Mouse (Mus musculus) lung, postnatal 0 days (tissue): Measurements from ENCODE around the gene Btg1. TPM values are rescaled to one million over a fixed set of nuclear protein-coding genes. Genes with fewer than 3 reads are reported as not detected.

Experiments used
- ATAC-seq: fragments of 200-750 bp; cut with Nextera tagmentation; 2 replicates; pipeline ENCODE4 v1.8.0; 2017; ENCODE audit warnings: moderate library complexity
- DNase-seq: peaks from one replicate; pipeline ENCODE4 v3.0.0-alpha.2; 2016; ENCODE audit warnings: low spot score
- H3K27ac ChIP-seq: fragments of 300-500 bp; sonication (generic); 2 replicates; pipeline ENCODE4 v1.5.1; 2014; ENCODE audit warnings: antibody characterized with exemption, mild to moderate bottlenecking, low read length, mixed read lengths
- H3K27me3 ChIP-seq: fragments of 300-500 bp; sonication (generic); replicated peaks from 2 replicates; pipeline ENCODE4 v1.6.1; 2014; ENCODE audit warnings: low read length, mixed read lengths; ENCODE audit not compliant: insufficient read depth
- H3K36me3 ChIP-seq: fragments of 300-500 bp; sonication (generic); 2 replicates; pipeline ENCODE4 v1.6.1; 2014; ENCODE audit warnings: low read length, mixed read lengths; ENCODE audit not compliant: insufficient read depth
- H3K4me1 ChIP-seq: fragments of 300-500 bp; sonication (generic); 2 replicates; pipeline ENCODE4 v1.6.1; 2014; ENCODE audit warnings: antibody characterized with exemption, low read depth, low read length, mixed read lengths; ENCODE audit not compliant: insufficient read depth
- H3K4me2 ChIP-seq: fragments of 300-500 bp; sonication (generic); replicated peaks from 2 replicates; pipeline ENCODE4 v1.6.1; 2014; ENCODE audit warnings: low read depth, mild to moderate bottlenecking, low read length, moderate library complexity, mixed read lengths
- H3K4me3 ChIP-seq: fragments of 300-500 bp; sonication (generic); 2 replicates; pipeline ENCODE4 v1.5.1; 2014; ENCODE audit warnings: low read depth, low read length
- H3K9ac ChIP-seq: fragments of 300-500 bp; sonication (generic); replicated peaks from 2 replicates; pipeline ENCODE4 v1.6.1; 2014; ENCODE audit warnings: low read depth, mild to moderate bottlenecking
- H3K9me3 ChIP-seq: fragments of 300-500 bp; sonication (generic); 2 replicates; pipeline ENCODE4 v1.6.1; 2016; ENCODE audit warnings: low read length, mixed read lengths
- CTCF ChIP-seq: IDR thresholded peaks from 2 replicates; pipeline ENCODE4 v1.5.1; 2016; ENCODE audit warnings: antibody characterized with exemption, mild to moderate bottlenecking
- EP300 ChIP-seq: IDR thresholded peaks from 2 replicates; pipeline ENCODE4 v1.6.1; 2016; ENCODE audit warnings: antibody characterized with exemption, mild to moderate bottlenecking, control low read depth
- WGBS: fragments of 180-500 bp; shearing (Covaris S2); extraction: QIAGEN DNeasy Blood & Tissue Kit; methylation state at CpG from one replicate; pipeline ENCODE4 v1.1.7; 2014; 5-methylcytosine and 5-hydroxymethylcytosine counted together
- polyA plus RNA-seq: library from polyadenylated mRNA; unstranded; fragments of >200 nt; fragmentation: Nextera tagmentation; extraction: Ambion mirVana; gene quantifications from 2 replicates; pipeline ENCODE4 v1.2.1, GENCODE M21; 2015

Btg1 gene
- polyA plus RNA-seq, 1 experiment from 2014 or later = 72.3 TPM

DNA sequence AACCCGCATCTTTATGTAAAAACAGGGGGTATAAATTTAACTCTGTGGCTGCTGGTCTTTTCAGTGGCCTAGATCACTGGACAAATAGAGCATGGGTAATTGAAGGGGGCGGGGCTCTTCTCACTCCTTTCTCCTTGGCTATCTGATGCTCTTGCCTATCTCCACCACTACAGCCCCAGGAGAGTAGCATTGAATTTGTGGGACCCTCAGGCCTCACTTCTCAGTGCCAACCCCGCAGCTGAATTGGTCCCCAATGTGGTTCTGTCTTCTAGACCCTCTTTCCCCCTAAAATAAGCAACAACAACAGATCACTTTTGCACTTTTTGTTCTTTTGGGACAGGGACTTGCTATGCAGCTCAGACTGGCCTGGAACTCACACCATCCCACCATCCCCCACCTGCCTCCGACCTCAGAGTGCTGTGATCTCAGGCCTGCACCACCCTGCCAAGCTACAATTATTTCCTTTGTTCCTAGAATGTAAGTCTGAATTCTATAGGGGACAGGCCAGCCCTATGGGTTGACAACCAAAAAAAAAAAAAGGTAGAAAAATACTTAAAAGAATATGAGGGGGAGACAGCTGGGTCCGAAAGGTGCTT lies 30.2 kb downstream of the Btg1 start:
- H3K4me1 ChIP-seq = peaks cover 3% of the 10 kb centered on the region; the same call in 1 of the 2 replicates
- TF ChIP-seq CTCF = no peak
- ATAC-seq = no peak
- no peak overlapping the region for H3K9ac ChIP-seq
- H3K27me3 ChIP-seq = no peaks in the 10 kb centered on the region
- H3K9me3 ChIP-seq = no peaks in the 10 kb centered on the region
- H3K27ac ChIP-seq = no peak overlapping the region
- no peak for DNase-seq
- H3K4me3 ChIP-seq = no peak overlapping the region
- 46% methylated on average over 5 of the region's 5 CpGs for WGBS
- H3K36me3 ChIP-seq = no peaks in the 10 kb centered on the region
- peak overlapping the region; percentile 23 for H3K4me2 ChIP-seq

DNA sequence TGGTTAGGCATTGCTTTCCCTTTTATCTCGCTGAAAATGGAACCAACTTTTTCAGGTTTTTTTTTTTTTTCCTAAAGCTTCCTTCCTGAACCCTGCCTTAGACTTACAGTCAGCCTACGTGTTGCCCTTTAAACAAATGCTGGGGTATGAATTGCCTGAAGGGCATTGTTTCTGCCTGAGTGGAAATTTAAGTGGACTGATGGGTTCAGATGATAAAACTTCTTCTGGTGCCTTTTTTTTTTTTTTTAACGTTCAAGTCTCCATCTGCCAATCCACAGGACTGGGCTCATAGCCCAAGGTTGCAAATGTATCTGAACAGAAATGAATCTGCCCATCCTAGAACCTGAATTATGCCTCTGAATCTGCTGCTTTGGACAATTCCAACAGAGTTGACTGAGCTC lies 31.4 kb downstream of the Btg1 start:
- ATAC-seq (no peak), DNase-seq (no peak)
- 35% methylated on average over 3 of the region's 3 CpGs for WGBS
- H3K36me3 ChIP-seq = no peaks in the 10 kb centered on the region
- no peak overlapping the region for H3K4me3 ChIP-seq
- H3K27ac ChIP-seq = no peak overlapping the region
- peaks cover 3% of the 10 kb centered on the region; the same call in 1 of the 2 replicates for H3K4me1 ChIP-seq
- no peak overlapping the region for H3K9ac ChIP-seq
- no peak overlapping the region for H3K4me2 ChIP-seq
- TF ChIP-seq EP300 (no peak), CTCF (no peak)
- H3K27me3 ChIP-seq = no peaks in the 10 kb centered on the region
- H3K9me3 ChIP-seq = no peaks in the 10 kb centered on the region

DNA sequence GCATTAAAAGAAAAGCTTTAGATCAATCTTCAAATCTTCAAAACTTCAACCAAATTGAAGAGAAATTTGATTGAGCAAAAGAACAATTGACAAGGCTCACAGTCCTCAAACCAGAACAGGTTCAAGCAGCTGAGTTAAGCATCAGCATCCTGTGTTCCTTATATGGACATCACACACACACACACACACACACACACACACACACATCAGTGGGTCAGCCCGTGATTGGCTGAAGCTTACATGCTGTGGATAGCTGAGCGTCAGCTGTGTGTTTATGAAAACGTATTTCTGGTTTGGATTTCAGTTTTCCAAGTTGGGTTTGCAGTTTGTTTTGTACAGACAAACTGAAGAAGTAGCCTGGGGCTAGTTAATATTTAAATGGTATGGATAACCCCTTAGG lies 32.7 kb downstream of the Btg1 start:
- Histone ChIP-seq H3K9ac (no peak overlapping the region), H3K27ac (no peak overlapping the region), H3K27me3 (no peaks in the 10 kb centered on the region), H3K36me3 (no peaks in the 10 kb centered on the region), H3K4me1 (peaks cover 3% of the 10 kb centered on the region; the same call in 1 of the 2 replicates), H3K4me2 (no peak overlapping the region), H3K4me3 (no peak overlapping the region), H3K9me3 (no peaks in the 10 kb centered on the region)
- ATAC-seq (no peak), DNase-seq (no peak)
- TF ChIP-seq CTCF (no peak), EP300 (no peak)
- 77% methylated on average over 3 of the region's 3 CpGs for WGBS

DNA sequence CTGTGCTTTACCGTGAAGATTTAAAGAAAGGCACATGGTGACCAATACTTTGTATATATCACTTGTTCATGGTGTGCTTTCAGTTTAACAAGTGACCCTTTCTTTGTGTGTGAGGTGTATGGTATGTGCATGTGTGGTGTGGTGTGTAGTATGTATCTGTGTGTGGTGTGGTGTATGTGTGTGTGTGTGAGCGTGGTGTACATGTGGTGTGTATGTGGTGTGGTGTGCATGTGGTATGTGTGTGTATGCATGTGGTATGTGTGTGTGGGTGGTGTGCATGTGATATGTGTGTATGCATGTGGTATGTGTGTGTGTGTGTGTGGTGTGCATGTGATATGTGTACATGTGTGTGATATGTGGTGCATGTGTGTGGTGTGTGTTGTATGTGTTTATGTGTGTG lies 35.6 kb downstream of the Btg1 start:
- WGBS = 71% methylated on average over 2 of the region's 2 CpGs
- no peak overlapping the region for H3K4me3 ChIP-seq
- no peak for TF ChIP-seq EP300
- no peak for TF ChIP-seq CTCF
- H3K4me1 ChIP-seq = no peaks in the 10 kb centered on the region
- H3K27me3 ChIP-seq = no peaks in the 10 kb centered on the region
- H3K9ac ChIP-seq = no peak overlapping the region
- no peak overlapping the region for H3K4me2 ChIP-seq
- DNase-seq (no peak), ATAC-seq (no peak)
- H3K36me3 ChIP-seq = no peaks in the 10 kb centered on the region
- no peaks in the 10 kb centered on the region for H3K9me3 ChIP-seq
- no peak overlapping the region for H3K27ac ChIP-seq

DNA sequence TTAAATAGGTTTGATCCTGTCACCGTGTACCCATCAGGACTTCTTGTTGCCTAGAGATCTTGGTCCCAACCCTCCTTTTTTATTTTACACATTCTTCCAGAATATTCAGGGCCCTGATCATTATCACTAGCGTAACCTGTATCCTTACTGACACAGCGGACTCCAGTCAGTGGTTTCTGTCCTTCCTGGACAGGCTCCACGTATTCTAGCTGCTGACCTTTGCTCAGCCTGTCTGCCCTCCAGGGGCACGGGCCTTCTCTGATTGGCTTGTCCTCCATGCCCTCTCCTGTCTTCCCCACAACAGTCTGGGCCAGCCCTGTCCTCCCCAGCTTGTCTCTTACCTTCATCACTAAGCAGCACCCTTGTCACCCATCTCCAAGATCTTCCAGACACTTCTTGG lies 36.2 kb downstream of the Btg1 start:
- Histone ChIP-seq H3K27ac (no peak overlapping the region), H3K36me3 (no peaks in the 10 kb centered on the region), H3K4me1 (no peaks in the 10 kb centered on the region), H3K27me3 (no peaks in the 10 kb centered on the region), H3K9ac (no peak overlapping the region), H3K4me3 (no peak overlapping the region), H3K4me2 (no peak overlapping the region), H3K9me3 (no peaks in the 10 kb centered on the region)
- DNase-seq = no peak
- TF ChIP-seq EP300 (no peak), CTCF (no peak)
- ATAC-seq = no peak
- WGBS = 87% methylated on average over 5 of the region's 5 CpGs

DNA sequence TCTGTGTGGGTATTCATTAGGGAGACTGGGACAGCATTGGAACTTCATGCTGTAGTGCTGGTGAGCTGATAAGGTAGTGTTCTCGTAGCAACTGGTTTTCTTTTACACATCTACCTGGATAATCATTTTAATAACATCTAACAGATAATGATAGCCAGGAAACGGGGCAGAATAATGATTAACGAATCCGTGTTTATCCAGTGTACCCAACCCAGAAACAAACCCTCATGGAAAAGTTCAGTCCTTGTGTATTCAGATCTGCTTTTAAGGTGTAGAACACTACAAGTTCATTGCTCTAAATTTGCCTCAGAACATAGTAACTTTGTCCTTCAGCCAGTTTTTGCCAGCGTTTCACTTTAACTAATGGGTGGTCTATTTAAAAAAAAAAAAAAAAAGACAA lies 37.3 kb downstream of the Btg1 start:
- no peaks in the 10 kb centered on the region for H3K36me3 ChIP-seq
- 68% methylated on average over 5 of the region's 5 CpGs for WGBS
- H3K4me1 ChIP-seq = no peaks in the 10 kb centered on the region
- TF ChIP-seq CTCF (no peak), EP300 (no peak)
- DNase-seq (no peak), ATAC-seq (no peak)
- H3K27ac ChIP-seq = no peak overlapping the region
- no peak overlapping the region for H3K9ac ChIP-seq
- H3K4me3 ChIP-seq = no peak overlapping the region
- no peaks in the 10 kb centered on the region for H3K9me3 ChIP-seq
- no peaks in the 10 kb centered on the region for H3K27me3 ChIP-seq
- H3K4me2 ChIP-seq = no peak overlapping the region

DNA sequence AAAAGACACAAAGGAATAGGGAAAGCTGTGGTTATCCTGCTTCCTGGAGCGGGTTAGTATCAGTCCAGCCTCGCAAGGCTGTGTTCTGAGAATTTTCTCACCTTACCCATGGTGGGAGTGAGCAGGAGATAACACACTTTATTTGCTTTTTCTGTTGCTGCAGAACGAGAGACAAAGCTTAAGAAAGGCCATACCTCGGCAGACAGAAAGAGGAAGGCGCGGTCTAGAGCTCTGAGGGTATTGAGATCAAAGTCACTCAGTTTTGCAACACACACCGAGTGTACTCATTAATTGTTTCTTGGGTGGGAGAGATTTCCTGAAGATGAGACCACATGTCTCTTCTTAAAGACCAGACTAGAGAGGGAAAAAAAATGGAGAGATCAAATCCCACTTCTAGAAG lies 37.8 kb downstream of the Btg1 start:
- TF ChIP-seq CTCF = no peak
- TF ChIP-seq EP300 = no peak
- Histone ChIP-seq H3K27me3 (no peaks in the 10 kb centered on the region), H3K27ac (no peak overlapping the region), H3K4me1 (no peaks in the 10 kb centered on the region), H3K9me3 (no peaks in the 10 kb centered on the region), H3K4me2 (no peak overlapping the region), H3K36me3 (no peaks in the 10 kb centered on the region), H3K9ac (no peak overlapping the region), H3K4me3 (no peak overlapping the region)
- ATAC-seq (no peak), DNase-seq (no peak)
- 37% methylated on average over 7 of the region's 7 CpGs for WGBS
